Mouse (Mus musculus) forebrain, embryonic 11.5 days (tissue): ENCODE data around the gene Cyp26b1. TPM values are rescaled to one million over a fixed set of nuclear protein-coding genes. Genes with fewer than 3 reads are reported as not detected.
A peak's percentile ranks its signal among the peaks of the same experiment; 100 is the strongest.
"Not testable (repeated sequence)": the region's sequence is repeated elsewhere in the genome, so short reads cannot be mapped to it uniquely, and the experiment has no call there.

Experiments used
- ATAC-seq: fragments of 200-750 bp; cut with Nextera tagmentation; replicated peaks from 2 replicates; pipeline ENCODE4 v1.8.0; 2017; ENCODE audit warnings: moderate TSS enrichment; ENCODE audit not compliant: low FRiP score
- DNase-seq: peaks from one replicate; pipeline ENCODE4 v3.0.0-alpha.2; 2017; ENCODE audit warnings: low spot score
- H3K27ac ChIP-seq: fragments of 300-500 bp; sonication (generic); 2 replicates; pipeline ENCODE4 v1.5.1; 2014; ENCODE audit warnings: low read depth, low read length
- H3K27me3 ChIP-seq: fragments of 300-500 bp; sonication (generic); 2 replicates; pipeline ENCODE4 v1.6.1; 2014; ENCODE audit warnings: mild to moderate bottlenecking, low read length, mixed read lengths; ENCODE audit not compliant: control insufficient read depth, insufficient read depth
- H3K36me3 ChIP-seq: fragments of 300-500 bp; sonication (generic); 2 replicates; pipeline ENCODE4 v1.6.1; 2014; ENCODE audit warnings: mild to moderate bottlenecking, low read length, moderate library complexity, mixed read lengths; ENCODE audit not compliant: control insufficient read depth, insufficient read depth
- H3K4me1 ChIP-seq: fragments of 300-500 bp; sonication (generic); replicated peaks from 2 replicates; pipeline ENCODE4 v1.6.1; 2014; ENCODE audit warnings: low read length, mixed read lengths; ENCODE audit not compliant: control insufficient read depth, insufficient read depth
- H3K4me2 ChIP-seq: fragments of 300-500 bp; sonication (generic); 2 replicates; pipeline ENCODE4 v1.6.1; 2014; ENCODE audit warnings: low read depth, mild to moderate bottlenecking, low read length, moderate library complexity, mixed read lengths; ENCODE audit not compliant: severe bottlenecking
- H3K4me3 ChIP-seq: fragments of 300-500 bp; sonication (generic); 2 replicates; pipeline ENCODE4 v1.5.1; 2014; ENCODE audit warnings: low read depth, low read length
- H3K9ac ChIP-seq: fragments of 300-500 bp; sonication (generic); 2 replicates; pipeline ENCODE4 v1.6.1; 2014; ENCODE audit warnings: low read length
- H3K9me3 ChIP-seq: fragments of 300-500 bp; sonication (generic); 2 replicates; pipeline ENCODE4 v1.6.1; 2016; ENCODE audit warnings: low read length, mixed read lengths; ENCODE audit not compliant: control insufficient read depth
- WGBS: fragments of 180-500 bp; shearing (Covaris S2); extraction: QIAGEN DNeasy Blood & Tissue Kit; methylation state at CpG from one replicate; pipeline ENCODE4 v1.1.7; 2014; 5-methylcytosine and 5-hydroxymethylcytosine counted together
- polyA plus RNA-seq: library from polyadenylated mRNA; unstranded; fragments of >200 nt; fragmentation: Nextera tagmentation; extraction: Ambion mirVana; gene quantifications from 2 replicates; pipeline ENCODE4 v1.2.1, GENCODE M21; 2014

The Cyp26b1 gene
- polyA plus RNA-seq, 1 experiment from 2014 or later: 1.2 TPM

DNA sequence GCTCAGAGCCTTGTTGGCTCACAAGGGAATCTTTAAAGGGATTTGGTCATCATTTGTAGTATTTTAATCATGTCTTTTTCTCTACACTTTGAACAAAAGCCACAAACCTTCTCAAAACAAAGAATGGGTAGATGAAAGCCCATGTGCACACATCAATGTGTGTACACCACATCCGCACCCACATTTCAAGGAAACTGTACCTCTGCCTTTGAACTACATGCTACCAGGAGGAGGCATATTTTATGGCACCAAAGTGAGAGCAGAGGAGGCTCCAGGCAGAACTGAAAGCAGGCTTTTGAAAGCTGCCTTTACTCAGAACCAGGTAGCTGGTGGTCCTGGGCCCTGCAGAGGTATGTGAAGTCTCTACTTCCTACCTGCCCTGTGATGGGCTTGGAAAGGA, 23.3 kb upstream of the Cyp26b1 start:
- H3K4me1 ChIP-seq: no peaks in the 10 kb centered on the region
- DNase-seq: no peak
- no peaks in the 10 kb centered on the region for H3K9me3 ChIP-seq
- ATAC-seq: no peak
- no peak overlapping the region for H3K4me2 ChIP-seq
- H3K27ac ChIP-seq: no peak overlapping the region
- WGBS: 97% methylated on average over 1 of the region's 1 CpGs
- no peaks in the 10 kb centered on the region for H3K36me3 ChIP-seq
- no peak overlapping the region for H3K4me3 ChIP-seq
- no peaks in the 10 kb centered on the region for H3K27me3 ChIP-seq
- H3K9ac ChIP-seq: no peak overlapping the region

DNA sequence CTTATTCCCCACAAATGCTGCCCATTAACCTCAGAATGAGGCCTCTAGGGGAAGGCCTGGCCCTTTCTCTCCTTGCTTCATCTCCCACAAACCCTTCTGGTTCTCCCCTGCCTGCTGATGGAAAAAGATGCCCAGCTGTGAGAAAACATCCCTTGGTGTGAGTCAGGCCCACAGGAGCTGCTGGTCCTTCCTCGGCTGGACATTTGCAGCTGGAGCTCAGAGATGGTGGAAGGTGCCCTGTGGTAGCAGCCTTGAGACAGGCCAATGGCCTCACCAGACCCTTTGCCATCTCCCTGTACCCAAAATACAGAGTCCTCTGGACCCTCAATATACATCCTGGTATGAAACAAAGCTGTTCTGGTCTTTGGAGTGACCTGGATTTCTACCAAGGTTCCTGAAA, 22.9 kb upstream of the Cyp26b1 start:
- DNase-seq (no peak), ATAC-seq (no peak)
- no peaks in the 10 kb centered on the region for H3K36me3 ChIP-seq
- WGBS: 84% methylated on average over 1 of the region's 1 CpGs
- H3K27me3 ChIP-seq: no peaks in the 10 kb centered on the region
- H3K4me1 ChIP-seq: no peaks in the 10 kb centered on the region
- no peak overlapping the region for H3K4me2 ChIP-seq
- no peak overlapping the region for H3K27ac ChIP-seq
- no peak overlapping the region for H3K9ac ChIP-seq
- H3K9me3 ChIP-seq: no peaks in the 10 kb centered on the region
- H3K4me3 ChIP-seq: no peak overlapping the region

DNA sequence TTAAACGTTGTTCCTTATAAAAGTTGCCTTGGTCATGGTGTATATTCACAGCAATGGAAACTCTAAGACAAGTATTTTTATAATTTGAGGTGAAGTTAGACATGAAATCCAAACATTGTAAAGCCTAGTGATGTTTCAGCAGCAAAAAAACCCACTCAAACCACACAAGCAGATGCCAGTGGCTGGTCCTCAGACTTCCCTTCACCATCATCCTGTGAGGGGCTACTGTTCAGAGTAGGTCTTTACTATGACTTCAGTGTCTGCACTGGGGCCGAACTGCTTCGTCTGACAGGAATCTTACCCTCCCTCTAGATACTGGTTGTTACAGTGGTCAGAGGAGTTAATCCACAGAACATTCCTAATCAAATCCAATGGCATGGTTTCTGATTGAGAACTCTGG, 19.9 kb upstream of the Cyp26b1 start:
- no peaks in the 10 kb centered on the region for H3K9me3 ChIP-seq
- no peak overlapping the region for H3K9ac ChIP-seq
- no peak overlapping the region for H3K4me2 ChIP-seq
- H3K27ac ChIP-seq: no peak overlapping the region
- no peak overlapping the region for H3K4me3 ChIP-seq
- no peaks in the 10 kb centered on the region for H3K36me3 ChIP-seq
- ATAC-seq (no peak), DNase-seq (no peak)
- H3K27me3 ChIP-seq: no peaks in the 10 kb centered on the region
- 89% methylated on average over 3 of the region's 3 CpGs for WGBS
- no peaks in the 10 kb centered on the region for H3K4me1 ChIP-seq

DNA sequence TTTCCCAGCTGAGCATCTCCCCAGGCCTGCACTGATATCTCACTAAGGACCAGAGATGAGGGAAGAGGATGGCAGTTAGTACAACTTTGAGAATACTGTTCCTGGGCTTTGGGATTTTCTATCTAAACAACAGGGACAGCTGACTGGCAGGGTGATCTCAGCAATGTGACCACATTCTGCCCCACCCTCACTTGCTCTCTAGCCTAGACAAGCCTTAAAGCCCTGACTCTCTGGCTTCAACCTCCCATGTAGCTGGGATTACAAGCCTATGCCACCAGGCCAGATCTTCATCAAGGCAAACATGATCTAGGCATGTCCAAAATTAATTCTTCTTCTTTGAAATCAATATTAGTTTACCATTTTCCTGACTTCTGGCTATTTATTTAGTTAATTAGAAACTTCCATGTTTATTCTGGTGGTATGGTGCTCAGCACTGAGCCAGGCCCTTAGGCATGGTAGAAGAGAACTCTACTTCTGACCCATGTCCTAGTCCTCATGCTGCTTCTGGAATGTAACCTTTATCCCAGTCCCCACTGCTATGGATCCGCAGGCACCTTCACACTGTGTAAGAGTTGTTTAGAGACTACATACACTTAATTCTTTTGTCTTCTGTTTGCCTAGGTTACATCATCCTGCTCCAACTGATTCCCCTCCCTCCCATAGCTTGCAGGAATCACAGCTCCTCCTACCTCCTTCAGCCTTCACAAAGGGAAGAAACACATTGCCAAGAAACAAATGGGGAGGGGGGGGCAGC, 7.6 kb upstream of the Cyp26b1 start:
- WGBS: 35% methylated on average over 1 of the region's 1 CpGs
- DNase-seq (no peak), ATAC-seq (no peak)
- Histone ChIP-seq H3K36me3 (no peaks in the 10 kb centered on the region), H3K27ac (no peak overlapping the region), H3K4me3 (no peak overlapping the region), H3K27me3 (no peaks in the 10 kb centered on the region), H3K9me3 (no peaks in the 10 kb centered on the region), H3K4me2 (no peak overlapping the region), H3K9ac (no peak overlapping the region), H3K4me1 (no peaks in the 10 kb centered on the region)

DNA sequence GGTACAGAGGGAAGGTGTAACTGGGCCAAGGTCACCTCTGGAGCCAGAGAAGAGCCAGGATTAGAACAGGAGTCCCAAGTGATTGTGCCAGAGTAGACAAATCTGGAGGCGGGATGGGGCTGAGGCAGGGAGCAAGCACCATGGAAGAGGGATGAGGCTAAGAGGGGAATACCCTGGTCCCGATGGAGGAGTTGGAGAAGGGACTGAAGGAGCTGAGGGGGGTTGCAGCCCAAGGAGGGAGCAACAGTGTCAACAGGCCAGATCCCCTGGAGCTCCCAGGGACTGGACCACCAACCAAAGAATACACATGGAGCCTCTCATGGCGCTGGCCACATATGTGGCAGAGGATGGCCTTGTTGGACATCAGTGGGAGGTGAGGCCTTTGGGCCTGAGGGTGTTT, 5.6 kb upstream of the Cyp26b1 start:
- H3K9ac ChIP-seq, ATAC-seq, H3K36me3 ChIP-seq, H3K27ac ChIP-seq, H3K9me3 ChIP-seq, H3K4me1 ChIP-seq, H3K4me2 ChIP-seq, H3K27me3 ChIP-seq, H3K4me3 ChIP-seq: not testable (repeated sequence)
- DNase-seq: peak; percentile 33
- 88% methylated on average over 3 of the region's 3 CpGs for WGBS

DNA sequence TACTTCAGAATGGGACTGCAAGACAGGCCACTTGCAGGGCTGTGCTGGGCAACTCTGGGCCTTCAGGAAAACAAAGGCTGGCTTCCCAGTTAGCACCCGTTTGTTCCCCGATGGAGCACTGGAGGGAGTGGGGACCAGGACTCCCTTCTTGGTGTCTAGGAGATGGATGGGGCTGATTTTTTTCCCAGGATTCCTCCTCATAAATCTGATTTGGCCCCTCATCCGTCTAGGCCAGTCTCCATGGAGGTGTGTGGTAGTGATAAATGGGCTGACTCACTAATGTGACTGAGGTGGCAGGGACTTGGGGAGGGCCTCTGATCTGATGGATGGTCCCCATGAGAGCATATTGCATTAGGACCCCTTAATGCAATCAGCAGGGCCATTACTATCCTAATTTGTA, 5.0 kb upstream of the Cyp26b1 start:
- 87% methylated on average over 3 of the region's 3 CpGs for WGBS
- ATAC-seq: no peak

DNA sequence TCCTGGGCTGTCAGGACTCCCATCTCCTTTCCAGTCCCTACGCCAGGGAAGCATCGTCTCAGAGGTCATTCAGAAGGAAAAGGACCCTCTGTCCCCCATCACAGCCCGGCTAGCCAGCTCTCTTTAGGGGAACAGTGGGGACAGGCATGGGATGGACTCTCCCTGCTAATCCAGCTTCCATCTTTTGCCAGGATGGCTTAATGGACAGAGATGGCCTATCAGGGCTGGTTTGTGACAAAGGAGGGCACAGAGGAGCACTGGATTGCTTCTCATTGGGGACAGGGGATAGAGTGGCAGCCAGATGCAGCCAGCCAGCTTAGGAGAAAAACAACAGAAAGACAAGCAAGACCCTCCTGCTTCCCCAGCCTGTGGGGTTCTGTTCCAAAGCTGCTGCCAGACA, 918 bp upstream of the Cyp26b1 start:
- DNase-seq: peak; percentile 50
- Histone ChIP-seq H3K27me3 (peaks cover 10% of the 10 kb centered on the region), H3K9me3 (no peaks in the 10 kb centered on the region), H3K4me1 (peaks cover 5% of the 10 kb centered on the region; the same call in 1 of the 2 replicates), H3K4me2 (no peak overlapping the region), H3K4me3 (no peak overlapping the region), H3K27ac (no peak overlapping the region), H3K9ac (no peak overlapping the region), H3K36me3 (no peaks in the 10 kb centered on the region)
- WGBS: 17% methylated on average over 3 of the region's 3 CpGs
- ATAC-seq: no peak; the same call in 1 of the 2 replicates

More for the DNA sequence above, 5.0 kb upstream of the Cyp26b1 start:
- Histone ChIP-seq H3K9me3 (no peaks in the 10 kb centered on the region), H3K27ac (no peak overlapping the region), H3K4me3 (no peak overlapping the region), H3K4me1 (0 out of 2 replicates have a peak, but pooled peaks cover 2% of the 10 kb centered on the region), H3K36me3 (no peaks in the 10 kb centered on the region), H3K27me3 (no peaks in the 10 kb centered on the region), H3K4me2 (no peak overlapping the region), H3K9ac (no peak overlapping the region)
- peak; percentile 46 for DNase-seq

DNA sequence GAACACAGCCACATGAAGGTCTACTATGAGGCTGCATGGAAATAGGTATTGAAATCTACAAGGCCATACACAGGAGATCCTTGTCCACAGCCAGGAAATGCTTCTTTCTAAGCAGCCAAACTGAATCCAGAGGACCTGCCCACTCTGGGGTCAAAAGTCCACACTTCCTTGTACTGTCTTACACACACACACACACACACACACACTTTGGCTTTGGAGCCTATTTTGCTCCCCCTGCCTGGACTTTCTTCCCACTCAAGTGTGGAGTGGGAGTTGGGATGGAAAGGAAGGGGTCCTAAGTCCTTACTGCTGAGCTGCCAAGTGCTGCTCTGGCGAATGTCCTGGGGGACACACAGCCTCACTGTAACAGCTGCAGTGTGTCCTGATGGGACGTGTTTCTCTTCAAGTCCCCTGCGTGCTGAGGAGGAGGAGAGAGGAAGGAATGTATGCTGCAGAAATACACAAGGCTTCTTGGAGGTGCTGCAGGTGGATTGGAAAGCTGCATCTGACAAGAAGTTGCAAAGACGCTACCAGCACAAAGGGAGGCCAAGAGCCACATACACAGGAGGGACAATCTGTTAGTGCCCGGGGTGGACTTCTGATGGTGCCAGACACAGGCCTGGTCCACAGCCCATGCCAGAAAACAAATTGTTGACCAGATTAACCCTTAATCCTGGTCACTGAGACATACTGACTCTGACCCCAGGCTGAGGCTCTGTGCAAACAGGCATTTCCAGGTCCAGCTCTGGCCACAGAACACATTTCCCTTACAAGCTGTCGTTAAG, 2.6 kb downstream of the Cyp26b1 start:
- Histone ChIP-seq H3K9me3 (no peaks in the 10 kb centered on the region), H3K9ac (no peak overlapping the region), H3K4me1 (peaks cover 14% of the 10 kb centered on the region; the same call in 1 of the 2 replicates), H3K36me3 (no peaks in the 10 kb centered on the region), H3K27me3 (peaks cover 42% of the 10 kb centered on the region), H3K27ac (no peak overlapping the region), H3K4me3 (no peak overlapping the region), H3K4me2 (no peak overlapping the region)
- ATAC-seq (no peak), DNase-seq (peak; percentile 37)
- 70% methylated on average over 6 of the region's 6 CpGs for WGBS
